Mouse (Mus musculus): ENCODE data around the gene Pou2af1.

The Pou2af1 gene

GRCm38 (mm10) chr9:51230701-51231389 is 17.3 kb downstream of the Pou2af1 start:
- DNase-seq, result no peak

GRCm38 (mm10) chr9:51232163-51232562 is 18.7 kb downstream of the Pou2af1 start:
- DNase-seq, result no peak

- DNase-seq, result no peak
Measured at GRCm38 (mm10) chr9:51238741-51239385, 25.4 kb downstream of the Pou2af1 start.

GRCm38 (mm10) chr9:51256780-51257502 is 43.4 kb downstream of the Pou2af1 start:
- DNase-seq, result no peak

GRCm38 (mm10) chr9:51258426-51258825 is 44.9 kb downstream of the Pou2af1 start:
- DNase-seq, result no peak

GRCm38 (mm10) chr9:51268852-51269251 is 55.3 kb downstream of the Pou2af1 start:
- DNase-seq, result no peak

- no peak for DNase-seq
Measured at GRCm38 (mm10) chr9:51271073-51271472, 57.6 kb downstream of the Pou2af1 start.

- DNase-seq, result no peak
Measured at GRCm38 (mm10) chr9:51272102-51272501, 58.6 kb downstream of the Pou2af1 start.

GRCm38 (mm10) chr9:51273581-51274154 is 60.2 kb downstream of the Pou2af1 start:
- DNase-seq, result no peak

GRCm38 (mm10) chr9:51274678-51275077 is 61.2 kb downstream of the Pou2af1 start:
- DNase-seq, result no peak

GRCm38 (mm10) chr9:51277834-51278498 is 64.5 kb downstream of the Pou2af1 start:
- no peak for DNase-seq

- DNase-seq, result peak; percentile 52 to 68
Measured at GRCm38 (mm10) chr9:51278500-51279381, 65.2 kb downstream of the Pou2af1 start, which contains the start of gene Colca2. Colca2 (minus strand) TSS chr9:51278569.

GRCm38 (mm10) chr9:51286079-51286478 is 72.6 kb downstream of the Pou2af1 start:
- no peak for DNase-seq

Data from cerebellum, postnatal 25 days (tissue).